12 mouse cellular contexts compared by ENCODE assay signal in the genomic region with DNA sequence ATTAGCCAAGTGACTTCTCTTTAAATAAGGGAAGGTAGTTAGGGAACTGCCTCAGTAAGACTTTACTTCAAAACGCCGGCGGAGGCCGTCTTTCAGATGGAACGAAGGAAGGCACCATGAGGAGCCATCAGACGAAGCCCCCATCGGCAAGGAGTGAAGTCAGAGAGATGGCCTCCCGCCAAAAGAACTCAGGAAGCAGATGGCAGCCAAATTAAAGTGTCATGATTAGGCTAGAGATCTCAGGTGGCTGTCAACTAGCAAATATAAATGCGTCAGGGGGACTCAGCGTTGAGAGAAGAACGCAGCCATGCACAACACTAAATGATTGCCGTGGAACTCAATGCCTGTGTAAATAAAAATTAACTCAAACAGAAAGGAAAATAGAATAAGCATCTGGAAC.
DNase-seq lines count a peak whose midpoint lies in the region; ATAC-seq lines count a peak whose summit lies in the region.
"Had no signal": no experiment of that assay in that cellular context is flagged by ENCODE, and none has a peak within 500 bp of the region (broad histone marks: within the 10 kb centered on the region; RNA-seq: fewer than 3 reads in every experiment).

No protein-coding gene starts in this region.

- 41% methylated on average over 12 of the region's 12 CpGs for WGBS in neural tube, embryonic 13.5 days
- 33% methylated on average over 12 of the region's 12 CpGs for WGBS in forebrain, embryonic 15.5 days
- 41% methylated on average over 12 of the region's 12 CpGs for WGBS in neural tube, embryonic 14.5 days

- ATAC-seq in neural tube, embryonic 13.5 days (ENCODE audit: low read depth) = peak; percentile 75
- peak; percentile 85 for ATAC-seq in forebrain, embryonic 15.5 days (replicated peaks)
- peak; percentile 84 for ATAC-seq in neural tube, embryonic 14.5 days (ENCODE audit: low read depth)

- no peaks in the 10 kb centered on the region for H3K9me3 ChIP-seq in neural tube, embryonic 13.5 days
- no peaks in the 10 kb centered on the region for H3K9me3 ChIP-seq in forebrain, embryonic 15.5 days
- no peaks in the 10 kb centered on the region for H3K9me3 ChIP-seq in neural tube, embryonic 14.5 days (ENCODE audit: control insufficient read depth, low read length)
- H3K9me3 ChIP-seq: heart, embryonic 13.5 days had no signal

- H3K36me3 ChIP-seq in neural tube, embryonic 13.5 days = no peaks in the 10 kb centered on the region
- no peaks in the 10 kb centered on the region for H3K36me3 ChIP-seq in forebrain, embryonic 15.5 days
- no peaks in the 10 kb centered on the region for H3K36me3 ChIP-seq in neural tube, embryonic 14.5 days (ENCODE audit: control insufficient read depth, insufficient read depth, low read length)
- H3K36me3 ChIP-seq: heart, embryonic 13.5 days had no signal

- peaks cover 27% of the 10 kb centered on the region for H3K4me1 ChIP-seq in neural tube, embryonic 13.5 days (replicated peaks)
- H3K4me1 ChIP-seq in forebrain, embryonic 15.5 days = peaks cover 12% of the 10 kb centered on the region
- no peaks in the 10 kb centered on the region for H3K4me1 ChIP-seq in neural tube, embryonic 14.5 days (ENCODE audit: control insufficient read depth, insufficient read depth, low read length)

- intact Hi-C loops in heart, postnatal 10 days (cut with DNase I) = no loop called here

- H3K4me3 ChIP-seq in neural tube, embryonic 13.5 days = no peak overlapping the region
- no peak overlapping the region for H3K4me3 ChIP-seq in forebrain, embryonic 15.5 days
- no peak overlapping the region for H3K4me3 ChIP-seq in neural tube, embryonic 14.5 days (ENCODE audit: low read depth, low read length)
- H3K4me3 ChIP-seq: heart, embryonic 13.5 days had no signal

- no peak overlapping the region for H3K27ac ChIP-seq in neural tube, embryonic 13.5 days (replicated peaks)
- peak overlapping the region; percentile 46 for H3K27ac ChIP-seq in forebrain, embryonic 15.5 days (replicated peaks)
- no peak overlapping the region for H3K27ac ChIP-seq in neural tube, embryonic 14.5 days (ENCODE audit: low read depth, low read length)
- H3K27ac ChIP-seq: heart, embryonic 13.5 days had no signal

- no peaks in the 10 kb centered on the region for H3K27me3 ChIP-seq in neural tube, embryonic 13.5 days
- H3K27me3 ChIP-seq in forebrain, embryonic 15.5 days = no peaks in the 10 kb centered on the region
- H3K27me3 ChIP-seq in neural tube, embryonic 14.5 days (ENCODE audit: control insufficient read depth, insufficient read depth, low read length) = no peaks in the 10 kb centered on the region
- H3K27me3 ChIP-seq: heart, embryonic 13.5 days had no signal

- H3K9ac ChIP-seq in neural tube, embryonic 13.5 days = no peak overlapping the region
- H3K9ac ChIP-seq in forebrain, embryonic 15.5 days (replicated peaks) = no peak overlapping the region
- H3K9ac ChIP-seq in neural tube, embryonic 14.5 days (replicated peaks; ENCODE audit: low read depth, low read length) = no peak overlapping the region
- H3K9ac ChIP-seq: heart, embryonic 13.5 days had no signal

- no peak overlapping the region for H3K4me2 ChIP-seq in neural tube, embryonic 13.5 days
- no peak overlapping the region for H3K4me2 ChIP-seq in forebrain, embryonic 15.5 days (replicated peaks)
- no peak overlapping the region for H3K4me2 ChIP-seq in neural tube, embryonic 14.5 days (ENCODE audit: low read depth, low read length)
- H3K4me2 ChIP-seq: heart, embryonic 13.5 days had no signal

- peak; percentile 25 to 44 for DNase-seq in heart, postnatal 10 days
- no peak for DNase-seq in heart, adult 8-10 months (ENCODE audit: low spot score)
- no peak for DNase-seq in neural tube, embryonic 10.5 days (ENCODE audit: extremely low spot score, low spot score)
- no peak for DNase-seq in embryo, embryonic 10 days (ENCODE audit: low spot score)
- no peak for DNase-seq in gastrocnemius, postnatal 10 days
- DNase-seq: adrenal gland, postnatal 10 days; kidney, adult 11 months; liver had no signal

Comparison
In these comparisons a context has a peak if more than half of its experiments do, and no peak if none do; other contexts are left out.
1. DNase-seq: peak in heart, postnatal 10 days (2 of 2); none in heart, adult 8-10 months (single experiment), neural tube, embryonic 10.5 days (single experiment), embryo, embryonic 10 days (single experiment) and gastrocnemius, postnatal 10 days (single experiment).
2. Peak in every context shown above with its lines, with median percentiles within 50 percentile points of each other: ATAC-seq.